Mouse (Mus musculus): ENCODE data around the gene Ecd.
"Not testable (repeated sequence)": the region's sequence is repeated elsewhere in the genome, so short reads cannot be mapped to it uniquely, and the experiment has no call there.

Gene Ecd

DNA sequence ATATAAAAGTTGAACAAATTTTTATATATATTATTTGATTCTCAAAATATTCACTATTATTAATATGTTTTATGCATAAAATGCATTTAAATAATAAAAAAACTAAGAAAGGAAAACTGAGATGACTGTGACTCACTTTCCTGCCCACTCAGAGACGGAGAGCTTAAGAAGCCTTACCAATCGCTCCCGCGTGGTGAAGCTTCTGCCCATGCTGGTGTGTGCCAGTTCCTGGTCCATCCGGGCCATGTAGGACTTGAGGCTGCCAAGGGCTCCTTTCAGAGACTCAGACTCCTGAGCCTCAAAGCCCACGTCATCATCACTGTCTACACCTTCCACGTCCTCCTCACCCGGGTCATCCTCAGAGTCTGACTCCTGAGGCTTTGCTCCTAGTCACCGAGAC lies 23.7 kb downstream of the Ecd start:
- no peak for DNase-seq (ENCODE audit: low spot score)

GRCm38 (mm10) chr14:20319420-20319819 lies 28.5 kb downstream of the Ecd start:
- DNase-seq (ENCODE audit: low spot score): peak; percentile 74

- DNase-seq (ENCODE audit: low spot score): no peak
Observed at GRCm38 (mm10) chr14:20315137-20315536, 32.8 kb downstream of the Ecd start.

DNA sequence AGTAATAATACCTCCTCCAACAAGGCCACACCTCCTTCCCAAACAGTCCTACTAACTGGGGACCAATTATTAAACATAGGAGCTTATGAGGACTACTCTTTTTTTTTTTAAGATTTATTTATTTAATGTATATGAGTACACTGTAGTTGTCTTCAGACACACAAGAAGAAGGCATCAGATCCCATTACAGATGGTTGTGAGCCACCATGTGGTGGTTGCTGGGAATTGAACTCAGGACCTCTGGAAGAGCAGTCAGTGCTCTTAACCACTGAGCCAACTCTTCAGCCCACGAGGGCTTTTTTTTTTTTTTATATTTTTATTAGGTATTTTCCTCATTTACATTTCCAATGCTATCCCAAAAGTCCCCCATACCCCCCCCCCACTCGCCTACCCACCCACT lies 42.8 kb downstream of the Ecd start:
- not testable (repeated sequence) for DNase-seq (ENCODE audit: low spot score)

- no peak for DNase-seq (ENCODE audit: low spot score)
Observed at GRCm38 (mm10) chr14:20298131-20298530, 49.8 kb downstream of the Ecd start.

DNA sequence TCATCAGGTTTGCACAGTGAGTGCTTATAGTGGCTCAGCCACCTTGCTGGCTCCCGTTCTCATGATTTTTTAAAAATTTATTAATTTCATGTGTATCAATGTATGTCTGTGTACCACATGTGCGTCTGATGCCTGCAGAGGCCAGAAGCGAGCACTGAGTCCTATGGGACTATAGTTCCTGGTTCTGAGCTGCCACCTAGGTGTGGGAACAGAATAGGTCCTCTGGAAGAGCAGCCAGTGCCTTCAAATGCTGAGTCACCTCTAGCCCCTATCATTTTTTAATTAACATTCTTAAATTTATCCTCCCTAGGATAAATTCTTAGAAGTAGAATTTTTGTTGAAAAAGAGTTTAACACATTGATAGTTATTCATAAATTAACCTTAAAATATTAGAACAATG lies 50.3 kb downstream of the Ecd start:
- DNase-seq (ENCODE audit: low spot score): no peak

DNA sequence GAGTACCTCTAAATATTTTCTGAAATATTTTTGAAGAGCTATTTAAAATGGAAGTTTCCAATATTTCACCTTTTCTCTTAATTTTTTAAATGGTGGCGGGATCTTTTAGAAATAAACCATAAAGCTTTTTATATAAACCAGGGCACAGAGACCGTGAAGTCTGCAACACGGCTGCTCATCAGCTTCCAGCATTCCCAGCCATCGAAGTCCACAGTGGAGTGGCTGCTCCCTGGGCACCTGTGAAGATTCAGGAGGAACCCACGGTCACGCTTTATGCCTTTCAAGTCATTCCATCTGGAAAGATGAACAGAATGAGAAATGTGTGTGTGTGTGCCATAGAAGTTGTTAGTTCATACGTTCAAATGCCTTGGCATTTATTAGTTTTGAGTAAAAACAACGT lies 53.0 kb downstream of the Ecd start:
- no peak for DNase-seq (ENCODE audit: low spot score)

- DNase-seq (ENCODE audit: low spot score): peak; percentile 65
Observed at GRCm38 (mm10) chr14:20294117-20294892, 53.6 kb downstream of the Ecd start, which contains the start of gene Nudt13. Nudt13 (plus strand) TSS chr14:20294697.

GRCm38 (mm10) chr14:20291391-20291790 lies 56.5 kb downstream of the Ecd start:
- no peak for DNase-seq (ENCODE audit: low spot score)
